Mouse (Mus musculus) megakaryocyte progenitor cell, adult 5-6 weeks (primary cell): ENCODE data around the gene Sap18b. TPM values are rescaled to one million over a fixed set of nuclear protein-coding genes. Genes with fewer than 3 reads are reported as not detected.

Source experiments
- ATAC-seq: replicated peaks from 2 replicates; pipeline ENCODE4 v1.8.0; 2016; ENCODE audit warnings: mild to moderate bottlenecking, moderate TSS enrichment, inconsistent platforms; ENCODE audit not compliant: poor library complexity
- total RNA-seq, 2 experiments: library from RNA; stranded (forward) in 1 of 2; stranded (reverse) in 1 of 2; fragments of 157-497, 149-512 nt in 1 of 2; fragments of 200-1000 nt in 1 of 2; gene quantifications; 2 replicates each; pipeline versions ENCODE4 v1.2.3 to v1.2.4; 2015 to 2017

Sap18b gene
- total RNA-seq (2015), result 126 and 160 TPM in 2 replicates
- total RNA-seq (2017), result 314 and 323 TPM in 2 replicates

GRCm38 (mm10) chr8:95825162-95825561 lies at the start of gene Sap18b:
TSS of gene Sap18b (plus strand) at chr8:95825346.
- ATAC-seq, result peak; percentile 97

- no peak for ATAC-seq
Measured at GRCm38 (mm10) chr8:95781085-95781484, 44.1 kb upstream of the Sap18b start.

- no peak for ATAC-seq
Measured at GRCm38 (mm10) chr8:95781775-95782174, 43.4 kb upstream of the Sap18b start.

GRCm38 (mm10) chr8:95782628-95783027 lies 42.5 kb upstream of the Sap18b start:
- ATAC-seq, result no peak

GRCm38 (mm10) chr8:95785591-95785990 lies 39.6 kb upstream of the Sap18b start:
- ATAC-seq, result no peak

GRCm38 (mm10) chr8:95795333-95796061 lies 29.6 kb upstream of the Sap18b start:
- peak; percentile 61; the same call in 1 of the 2 replicates for ATAC-seq

- peak; percentile 26; the same call in 1 of the 2 replicates for ATAC-seq
Measured at GRCm38 (mm10) chr8:95799117-95799516, 26.0 kb upstream of the Sap18b start.

- no peak for ATAC-seq
Measured at GRCm38 (mm10) chr8:95799891-95800290, 25.3 kb upstream of the Sap18b start.

- ATAC-seq, result no peak
Measured at GRCm38 (mm10) chr8:95800353-95800752, 24.8 kb upstream of the Sap18b start.

- ATAC-seq, result no peak
Measured at GRCm38 (mm10) chr8:95801476-95802064, 23.6 kb upstream of the Sap18b start.

GRCm38 (mm10) chr8:95802231-95802630 lies 22.9 kb upstream of the Sap18b start:
- ATAC-seq, result no peak

- no peak for ATAC-seq
Measured at GRCm38 (mm10) chr8:95805482-95805881, 19.7 kb upstream of the Sap18b start.

- no peak for ATAC-seq
Measured at GRCm38 (mm10) chr8:95806461-95807191, 18.5 kb upstream of the Sap18b start.

- peak; percentile 87 for ATAC-seq
Measured at GRCm38 (mm10) chr8:95807331-95807843, 17.8 kb upstream of the Sap18b start, which contains the start of gene Cnot1. TSS of gene Cnot1 (minus strand) at chr8:95807464.

- ATAC-seq, result peak; percentile 81
Measured at GRCm38 (mm10) chr8:95807861-95808260, 17.3 kb upstream of the Sap18b start.

GRCm38 (mm10) chr8:95808631-95809030 lies 16.5 kb upstream of the Sap18b start:
- ATAC-seq, result no peak

- no peak for ATAC-seq
Measured at GRCm38 (mm10) chr8:95809116-95809515, 16.0 kb upstream of the Sap18b start.

- ATAC-seq, result no peak
Measured at GRCm38 (mm10) chr8:95810184-95810591, 15.0 kb upstream of the Sap18b start.

GRCm38 (mm10) chr8:95816044-95816708 lies 9.0 kb upstream of the Sap18b start:
- ATAC-seq, result no peak

GRCm38 (mm10) chr8:95817597-95817996 lies 7.5 kb upstream of the Sap18b start:
- ATAC-seq, result peak; percentile 14; the same call in 1 of the 2 replicates

- no peak for ATAC-seq
Measured at GRCm38 (mm10) chr8:95818211-95818610, 6.9 kb upstream of the Sap18b start.
